Mouse (Mus musculus) left cerebral cortex, adult 9 months (tissue): ENCODE measurements around the gene Fxyd7.

Experiments
- DNase-seq, 2 experiments: peaks; one replicate each; pipeline ENCODE4 v3.0.0; 2022; ENCODE audit warnings: low spot score in 2 of 2

The Fxyd7 gene

GRCm38 (mm10) chr7:31050921-31051320, 346 bp downstream of the Fxyd7 start:
- DNase-seq, result peak in 1 of 2 experiments; percentile 72

DNA sequence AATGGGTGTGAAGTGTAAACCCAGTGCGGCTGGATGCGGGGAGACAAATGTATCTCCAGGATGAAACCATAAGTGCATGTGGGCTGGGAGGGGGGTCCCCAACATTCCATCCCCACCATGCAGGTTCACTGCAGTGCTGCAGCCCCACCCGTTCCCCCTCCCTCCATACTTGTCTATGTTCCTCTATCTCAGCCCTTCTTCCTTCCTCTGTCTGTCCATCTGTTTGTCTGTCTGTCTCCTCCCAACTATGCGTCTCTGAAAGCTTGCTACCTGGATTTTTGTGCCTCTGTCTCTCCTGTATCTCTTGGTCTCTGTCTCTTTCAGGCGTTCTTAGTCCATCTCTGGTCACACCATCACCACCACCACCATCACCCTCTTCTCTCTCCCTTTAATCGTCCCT, 780 bp downstream of the Fxyd7 start:
- DNase-seq, result no peak

DNA sequence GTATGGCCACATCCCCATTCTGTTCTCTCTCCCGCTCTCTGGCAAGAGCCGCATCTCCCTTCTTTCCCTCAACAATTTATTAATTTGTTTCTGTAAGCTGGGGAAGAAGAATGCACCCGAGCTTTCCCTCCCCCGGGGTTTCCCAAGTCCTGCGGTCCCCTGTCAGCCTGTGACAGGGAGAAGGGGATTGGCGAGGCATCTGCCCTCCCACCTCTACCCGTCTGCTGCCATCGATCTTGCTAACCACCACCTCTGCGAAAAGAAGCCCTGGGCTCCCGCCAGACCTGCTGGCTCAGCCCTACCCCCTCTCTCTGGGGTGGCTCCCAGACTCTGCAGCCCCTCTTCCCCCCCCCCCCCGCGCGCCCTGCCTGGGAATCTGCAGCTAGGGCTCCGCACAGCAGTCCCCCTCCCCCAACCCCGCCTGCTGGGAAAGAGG, 1.4 kb downstream of the Fxyd7 start:
- peak in 1 of 2 experiments; percentile 67 for DNase-seq

- peak in 1 of 2 experiments; percentile 62 for DNase-seq
Measured at GRCm38 (mm10) chr7:31049135-31049845, 2.0 kb downstream of the Fxyd7 start.

DNA sequence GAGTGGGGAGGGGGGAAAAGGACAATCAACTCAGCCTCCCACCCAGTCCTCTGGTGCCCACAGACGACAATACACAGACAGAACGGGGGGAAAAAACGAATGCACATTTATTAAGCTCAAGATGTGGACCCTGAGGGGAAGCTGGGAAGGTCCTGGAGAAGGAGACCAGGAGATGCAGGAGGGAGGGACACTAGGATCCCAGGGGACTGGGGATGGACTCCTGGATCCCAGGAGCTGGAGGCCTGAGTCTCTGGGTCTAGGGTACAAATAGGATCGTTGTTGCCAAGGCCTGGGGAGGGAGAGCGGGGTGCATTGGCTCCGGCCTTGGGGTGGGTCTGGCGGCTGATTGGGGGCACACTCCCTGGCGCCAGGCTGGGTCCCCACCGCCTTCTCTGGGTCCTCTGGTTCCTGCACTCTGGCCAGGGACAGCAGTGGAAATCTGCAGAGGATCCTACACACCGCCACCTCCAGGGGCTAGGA, 8.8 kb downstream of the Fxyd7 start, which contains the start of gene Fxyd5:
Fxyd5 (minus strand) TSS at position 51 of the 480 bp plus-strand sequence.
- no peak for DNase-seq

- DNase-seq, result no peak
Measured at GRCm38 (mm10) chr7:31041662-31042315, 9.5 kb downstream of the Fxyd7 start.

DNA sequence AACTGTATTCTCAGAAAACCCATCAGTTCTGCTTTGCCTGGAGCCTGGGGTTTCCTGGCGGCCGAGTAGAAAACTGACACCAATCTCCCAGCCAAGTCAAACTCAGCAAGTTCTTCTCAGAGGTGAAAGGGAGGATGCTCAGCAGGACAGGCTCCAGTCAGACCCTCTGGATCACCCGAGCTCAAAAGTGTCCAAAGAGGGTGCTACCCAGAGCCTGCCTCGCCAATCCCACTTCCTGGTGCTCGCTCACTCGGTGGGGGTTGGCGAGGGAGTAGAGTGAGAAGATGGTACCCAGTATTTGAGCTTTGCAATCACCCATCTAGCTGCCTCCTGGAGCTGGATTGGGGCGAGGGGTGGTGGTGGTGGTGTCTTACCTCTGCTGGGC, 10.3 kb downstream of the Fxyd7 start:
- DNase-seq, result no peak

GRCm38 (mm10) chr7:31040281-31041022, 10.8 kb downstream of the Fxyd7 start:
- DNase-seq, result no peak

GRCm38 (mm10) chr7:31039011-31039410, 12.3 kb downstream of the Fxyd7 start:
- no peak for DNase-seq

GRCm38 (mm10) chr7:31037675-31038074, 13.6 kb downstream of the Fxyd7 start:
- DNase-seq, result no peak

DNA sequence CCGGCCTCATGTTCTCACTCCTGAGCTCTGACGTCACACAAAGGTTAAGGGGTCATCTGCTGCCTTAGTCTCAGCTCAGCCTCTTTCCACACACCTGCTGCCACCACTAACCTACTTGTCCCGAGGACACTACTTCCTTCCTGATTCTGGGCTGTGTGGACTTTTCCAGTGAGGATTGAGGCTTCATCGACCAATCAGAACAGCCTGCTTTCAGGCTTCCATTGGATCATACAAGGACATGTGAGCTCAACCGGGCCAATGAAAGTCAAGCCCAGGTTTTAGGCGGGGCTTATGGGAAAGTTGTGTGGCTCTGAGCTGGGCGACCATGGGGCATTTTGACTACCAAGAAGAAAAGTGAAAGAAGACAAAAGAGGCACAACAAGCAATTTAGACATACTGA, 14.3 kb downstream of the Fxyd7 start:
- no peak for DNase-seq

DNA sequence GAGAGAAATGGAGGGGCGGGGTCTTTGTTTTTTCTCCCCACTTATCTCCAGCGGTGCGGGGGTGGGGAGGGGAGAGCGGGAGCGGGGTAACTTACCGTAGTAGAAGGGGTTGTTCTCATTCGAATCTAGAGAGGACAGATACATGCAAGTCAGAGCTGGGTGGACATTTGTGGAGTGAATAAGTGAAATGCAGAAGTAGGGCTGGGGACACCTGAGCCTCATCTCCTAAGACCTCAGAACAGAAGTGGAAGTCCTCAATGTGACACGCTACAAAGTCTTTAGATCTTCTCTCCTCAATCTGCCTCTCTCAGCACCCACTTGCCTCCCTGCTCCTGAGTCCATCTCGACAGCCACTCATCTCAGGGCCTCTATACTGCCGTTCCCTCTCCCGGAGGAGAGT, 16.0 kb downstream of the Fxyd7 start:
- DNase-seq, result no peak

DNA sequence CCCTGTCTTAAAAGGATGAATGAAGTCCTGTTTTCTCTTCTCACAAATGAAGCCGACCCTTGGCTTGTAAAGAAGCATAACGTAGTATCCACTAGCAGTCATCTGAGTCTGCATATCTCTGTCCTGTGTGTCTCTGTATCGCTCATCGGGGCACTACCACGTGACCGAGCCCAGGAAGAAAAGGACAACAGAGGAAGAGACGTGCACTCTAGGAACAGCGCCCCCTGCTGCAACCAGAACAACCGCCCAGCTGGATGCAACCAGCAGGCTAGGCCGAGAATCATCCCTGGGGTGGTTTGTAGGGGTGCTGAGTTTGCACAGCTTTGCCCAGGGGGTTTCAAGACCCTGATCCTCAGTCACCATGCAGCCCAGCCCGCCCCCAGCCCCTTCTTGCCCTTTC, 16.5 kb downstream of the Fxyd7 start:
- DNase-seq, result no peak

GRCm38 (mm10) chr7:31033409-31034165, 17.7 kb downstream of the Fxyd7 start:
- no peak for DNase-seq

- no peak for DNase-seq
Measured at GRCm38 (mm10) chr7:31031731-31032130, 19.5 kb downstream of the Fxyd7 start.

GRCm38 (mm10) chr7:31030717-31031116, 20.6 kb downstream of the Fxyd7 start:
- no peak for DNase-seq

- DNase-seq, result no peak
Measured at GRCm38 (mm10) chr7:31028609-31029008, 22.7 kb downstream of the Fxyd7 start.

- DNase-seq, result peak; percentile 69 to 87
Measured at GRCm38 (mm10) chr7:31017104-31017901, 34.0 kb downstream of the Fxyd7 start.

DNA sequence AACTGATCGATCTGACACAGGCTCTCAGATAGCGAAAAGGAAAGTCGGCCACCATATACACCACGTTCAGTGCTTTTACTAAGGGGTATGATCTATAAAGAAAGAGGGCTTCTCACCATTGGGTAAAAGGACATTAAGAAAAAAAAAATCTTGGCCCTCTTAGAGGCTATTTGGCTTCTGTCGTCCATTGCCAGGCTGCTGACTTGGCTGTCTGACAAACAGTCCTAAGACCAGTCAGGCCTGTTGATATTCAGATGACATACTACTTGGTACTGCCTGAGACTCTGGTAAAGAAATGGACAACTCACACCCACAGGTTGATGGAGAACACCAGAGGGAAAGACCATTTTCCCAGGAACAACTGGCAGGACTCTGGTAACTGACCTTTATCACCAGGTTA, 38.3 kb downstream of the Fxyd7 start:
- no peak for DNase-seq

DNA sequence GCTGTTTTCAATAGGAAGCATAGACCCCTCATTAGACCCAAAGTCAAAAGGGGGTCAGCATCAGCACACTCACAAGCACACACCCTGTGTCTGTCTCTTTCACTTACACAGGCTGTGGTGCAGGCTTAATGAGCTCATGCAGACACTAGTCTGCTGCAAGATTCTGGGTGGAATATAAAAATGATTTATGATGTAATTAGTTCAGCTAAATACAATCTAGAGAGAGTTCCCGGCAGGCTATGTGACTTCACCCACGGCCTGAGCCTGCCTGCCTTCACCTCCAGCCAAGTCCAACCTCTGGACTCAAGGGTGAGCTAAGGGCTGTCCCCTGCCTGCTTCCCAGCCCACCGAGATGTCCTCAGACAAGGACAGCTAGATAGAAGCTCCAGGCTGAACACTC, 42.4 kb downstream of the Fxyd7 start:
- no peak for DNase-seq

GRCm38 (mm10) chr7:31008175-31008574, 43.1 kb downstream of the Fxyd7 start:
- no peak for DNase-seq
